Mouse (Mus musculus) liver, postnatal 0 days (tissue): ENCODE data around the gene Mpp2. TPM values are rescaled to one million over a fixed set of nuclear protein-coding genes. Genes with fewer than 3 reads are reported as not detected.

Experiments used
- ATAC-seq: fragments of 200-750 bp; cut with Nextera tagmentation; 2 replicates; pipeline ENCODE4 v1.8.0; 2017; ENCODE audit warnings: mild to moderate bottlenecking, moderate library complexity
- DNase-seq: peaks from one replicate; pipeline ENCODE4 v3.0.0-alpha.2; 2016
- H3K27ac ChIP-seq: fragments of 300-500 bp; sonication (generic); 2 replicates; pipeline ENCODE4 v1.5.1; 2014; ENCODE audit warnings: antibody characterized with exemption, moderate library complexity, mild to moderate bottlenecking, low read depth
- H3K27me3 ChIP-seq: fragments of 300-500 bp; sonication (generic); 2 replicates; pipeline ENCODE4 v1.6.1; 2014; ENCODE audit warnings: low read length, control low read depth, mixed read lengths; ENCODE audit not compliant: insufficient read depth
- H3K36me3 ChIP-seq: fragments of 300-500 bp; sonication (generic); replicated peaks from 2 replicates; pipeline ENCODE4 v1.6.1; 2014; ENCODE audit warnings: mild to moderate bottlenecking, control low read depth, low read length, moderate library complexity, mixed read lengths; ENCODE audit not compliant: insufficient read depth
- H3K4me1 ChIP-seq: fragments of 300-500 bp; sonication (generic); 2 replicates; pipeline ENCODE4 v1.6.1; 2014; ENCODE audit warnings: antibody characterized with exemption, mild to moderate bottlenecking, control low read depth; ENCODE audit not compliant: insufficient read depth
- H3K4me2 ChIP-seq: fragments of 300-500 bp; sonication (generic); 2 replicates; pipeline ENCODE4 v1.6.1; 2014; ENCODE audit warnings: low read depth, mild to moderate bottlenecking, low read length, moderate library complexity, mixed read lengths
- H3K4me3 ChIP-seq: fragments of 300-500 bp; sonication (generic); 2 replicates; pipeline ENCODE4 v1.5.1; 2014; ENCODE audit warnings: low read depth, low read length
- H3K9ac ChIP-seq: fragments of 300-500 bp; sonication (generic); replicated peaks from 2 replicates; pipeline ENCODE4 v1.6.1; 2014; ENCODE audit warnings: mild to moderate bottlenecking, moderate library complexity
- H3K9me3 ChIP-seq: fragments of 300-500 bp; sonication (generic); 2 replicates; pipeline ENCODE4 v1.6.1; 2016; ENCODE audit warnings: mild to moderate bottlenecking, control low read depth, low read length, mixed read lengths
- CTCF ChIP-seq: sonication (generic); IDR thresholded peaks from 2 replicates; pipeline ENCODE4 v1.5.1; 2016; ENCODE audit warnings: antibody characterized with exemption, low read depth
- EP300 ChIP-seq: IDR thresholded peaks from 2 replicates; pipeline ENCODE4 v1.6.1; 2016; ENCODE audit warnings: antibody characterized with exemption, low read depth, mild to moderate bottlenecking
- WGBS: fragments of 180-500 bp; shearing (Covaris S2); extraction: QIAGEN DNeasy Blood & Tissue Kit; methylation state at CpG from one replicate; pipeline ENCODE4 v1.1.7; 2014; ENCODE audit not compliant: insufficient replicate concordance; 5-methylcytosine and 5-hydroxymethylcytosine counted together
- polyA plus RNA-seq: library from polyadenylated mRNA; unstranded; fragments of >200 nt; fragmentation: Nextera tagmentation; extraction: Ambion mirVana; gene quantifications from 2 replicates; pipeline ENCODE4 v1.2.1, GENCODE M21; 2015

Mpp2 gene
- polyA plus RNA-seq, 1 experiment from 2014 or later: 4.4 TPM

DNA sequence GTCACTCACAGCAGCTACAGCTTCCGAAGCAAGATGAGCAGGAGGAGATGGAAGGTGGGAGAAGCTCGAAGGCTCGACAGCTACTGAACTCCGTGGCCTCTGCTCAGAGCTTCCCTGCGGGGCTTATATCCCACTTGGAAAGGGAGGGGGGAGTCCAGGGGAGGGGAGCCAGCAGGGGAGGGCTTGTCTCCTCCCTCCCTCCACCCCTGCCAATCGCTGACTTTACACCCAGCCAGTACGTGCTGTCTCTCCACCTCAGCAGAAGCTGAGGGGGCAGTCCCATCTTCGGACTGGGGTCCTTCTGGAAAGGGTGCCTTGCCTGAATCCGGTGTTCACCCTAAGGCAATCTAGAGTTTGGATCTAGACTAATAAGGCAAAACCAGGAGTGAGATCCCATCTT is 19.4 kb upstream of the Mpp2 start, which contains the start of gene Pyy:
Gene Pyy, minus strand, starts transcription at position 101 of the 400 bp plus-strand sequence.
- WGBS: 14% methylated on average over 9 of the region's 9 CpGs
- no peak within 1 kb of the TSS for H3K4me2 ChIP-seq

DNA sequence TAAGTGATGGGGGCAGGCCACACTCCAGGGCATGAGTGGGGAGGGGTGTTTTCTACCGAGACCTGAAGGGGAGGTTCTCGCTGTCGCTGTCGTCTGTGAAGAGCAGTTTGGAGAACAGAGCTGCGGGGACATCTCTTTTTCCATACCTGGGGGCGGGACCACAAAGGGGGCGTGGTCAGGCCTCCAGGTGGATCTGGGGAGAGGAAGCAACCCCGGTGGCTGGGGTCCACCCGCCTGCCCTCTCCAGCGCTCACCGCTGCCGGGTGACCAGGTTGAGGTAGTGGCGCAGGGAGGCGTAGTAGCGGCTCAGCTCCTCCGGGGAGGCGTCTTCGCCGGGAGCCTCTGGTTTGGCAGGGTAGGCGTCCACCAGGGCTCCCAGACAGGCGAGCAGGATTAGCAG is 18.6 kb upstream of the Mpp2 start:
- no peaks in the 10 kb centered on the region for H3K36me3 ChIP-seq
- peaks cover 56% of the 10 kb centered on the region for H3K27me3 ChIP-seq
- 4% methylated on average over 19 of the region's 21 CpGs for WGBS
- no peak overlapping the region for H3K27ac ChIP-seq
- H3K4me2 ChIP-seq: no peak overlapping the region
- H3K9ac ChIP-seq: no peak overlapping the region
- TF ChIP-seq CTCF: no peak
- TF ChIP-seq EP300: no peak
- no peak for ATAC-seq
- H3K4me3 ChIP-seq: no peak overlapping the region
- H3K4me1 ChIP-seq: peaks cover 3% of the 10 kb centered on the region; the same call in 1 of the 2 replicates
- no peaks in the 10 kb centered on the region for H3K9me3 ChIP-seq
- DNase-seq: no peak

More for the DNA sequence above, 19.4 kb upstream of the Mpp2 start, which contains the start of gene Pyy:
- DNase-seq (no peak), ATAC-seq (no peak)
- no peak within 1 kb of the TSS for H3K4me3 ChIP-seq
- no peak within 1 kb of the TSS for H3K27ac ChIP-seq
- no peaks in the 10 kb centered on the region for H3K36me3 ChIP-seq
- H3K9me3 ChIP-seq: no peaks in the 10 kb centered on the region
- H3K4me1 ChIP-seq: no peaks in the 10 kb centered on the region
- TF ChIP-seq CTCF (no peak), EP300 (no peak)
- peaks cover 50% of the 10 kb centered on the region for H3K27me3 ChIP-seq
- no peak within 1 kb of the TSS for H3K9ac ChIP-seq

- ATAC-seq: no peak
- no peak overlapping the region for H3K4me3 ChIP-seq
- no peak overlapping the region for H3K4me2 ChIP-seq
Observed at GRCm38 (mm10) chr11:102102485-102103258, 14.4 kb upstream of the Mpp2 start.

GRCm38 (mm10) chr11:102101219-102101618 is 12.9 kb upstream of the Mpp2 start, which contains the start of gene Ppy:
TSS of gene Ppy (minus strand) at chr11:102101319.
- no peak within 1 kb of the TSS for H3K4me2 ChIP-seq
- no peak within 1 kb of the TSS for H3K27ac ChIP-seq
- H3K9ac ChIP-seq: no peak within 1 kb of the TSS
- DNase-seq (no peak), ATAC-seq (no peak)
- 75% methylated on average over 4 of the region's 4 CpGs for WGBS
- no peak for TF ChIP-seq EP300
- TF ChIP-seq CTCF: no peak
- no peak within 1 kb of the TSS for H3K4me3 ChIP-seq
- peaks cover 21% of the 10 kb centered on the region for H3K4me1 ChIP-seq
- H3K27me3 ChIP-seq: peaks cover 35% of the 10 kb centered on the region
- no peaks in the 10 kb centered on the region for H3K9me3 ChIP-seq
- no peaks in the 10 kb centered on the region for H3K36me3 ChIP-seq

More at GRCm38 (mm10) chr11:102102485-102103258, 14.4 kb upstream of the Mpp2 start:
- H3K4me1 ChIP-seq: peaks cover 6% of the 10 kb centered on the region
- H3K27ac ChIP-seq: no peak overlapping the region
- peaks cover 49% of the 10 kb centered on the region for H3K27me3 ChIP-seq
- H3K9ac ChIP-seq: no peak overlapping the region
- DNase-seq: peak; percentile 74
- no peaks in the 10 kb centered on the region for H3K9me3 ChIP-seq
- no peaks in the 10 kb centered on the region for H3K36me3 ChIP-seq
- TF ChIP-seq CTCF (peak; percentile 85), EP300 (no peak)
- 11% methylated on average over 17 of the region's 17 CpGs for WGBS

GRCm38 (mm10) chr11:102096887-102097391 is 8.6 kb upstream of the Mpp2 start:
- peaks cover 25% of the 10 kb centered on the region for H3K4me1 ChIP-seq
- WGBS: 4% methylated on average over 18 of the region's 18 CpGs
- H3K4me2 ChIP-seq: peak overlapping the region; percentile 61
- no peaks in the 10 kb centered on the region for H3K9me3 ChIP-seq
- DNase-seq (peak; percentile 91), ATAC-seq (peak; percentile 92)
- 0 out of 2 replicates have a peak overlapping the region, but pooled peaks have one; percentile 8 for H3K27ac ChIP-seq
- H3K4me3 ChIP-seq: peak overlapping the region; percentile 21
- peak overlapping the region; percentile 3; the same call in 1 of the 2 replicates for H3K9ac ChIP-seq
- TF ChIP-seq CTCF (peak; percentile 80), EP300 (no peak)
- H3K27me3 ChIP-seq: peaks cover 8% of the 10 kb centered on the region; the same call in 1 of the 2 replicates
- no peaks in the 10 kb centered on the region for H3K36me3 ChIP-seq

- peak overlapping the region; percentile 61 for H3K4me2 ChIP-seq
- DNase-seq: no peak
- ATAC-seq: no peak
- no peaks in the 10 kb centered on the region for H3K36me3 ChIP-seq
- H3K4me3 ChIP-seq: no peak overlapping the region
- peaks cover 25% of the 10 kb centered on the region for H3K4me1 ChIP-seq
- 0 out of 2 replicates have a peak overlapping the region, but pooled peaks have one; percentile 8 for H3K27ac ChIP-seq
- TF ChIP-seq CTCF (no peak), EP300 (no peak)
- no peaks in the 10 kb centered on the region for H3K9me3 ChIP-seq
- 0 out of 2 replicates have a peak, but pooled peaks cover 4% of the 10 kb centered on the region for H3K27me3 ChIP-seq
- WGBS: 63% methylated on average over 5 of the region's 5 CpGs
- H3K9ac ChIP-seq: no peak overlapping the region
Observed at GRCm38 (mm10) chr11:102096446-102096845, 8.1 kb upstream of the Mpp2 start.
